Comparison of ENCODE assay signal across 8 mouse cellular contexts in the genomic region with DNA sequence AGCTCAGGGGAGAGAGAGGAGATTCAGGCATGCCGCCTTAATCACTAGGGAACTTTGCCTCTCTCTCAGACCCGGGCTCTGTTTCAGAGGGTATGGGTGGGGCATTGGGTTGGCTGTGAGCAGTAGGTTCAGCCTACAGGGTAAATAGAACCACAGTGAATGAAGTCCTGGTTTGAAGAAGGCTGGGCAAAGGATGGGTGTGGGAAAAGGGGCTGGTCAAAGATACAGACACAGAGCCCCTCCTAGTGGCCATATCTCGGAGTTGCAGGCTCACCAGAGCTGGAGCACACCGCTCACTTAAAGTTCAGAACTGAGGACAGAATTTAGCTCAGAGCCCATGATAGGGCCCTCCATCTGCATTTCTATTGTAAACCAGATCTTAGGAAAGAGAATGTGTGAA. TPM values are rescaled to one million over a fixed set of nuclear protein-coding genes. Genes with fewer than 3 reads are reported as not detected.
A peak's percentile ranks its signal among the peaks of the same experiment; 100 is the strongest.
DNase-seq lines count a peak whose midpoint lies in the region; ATAC-seq and TF ChIP-seq lines count a peak whose summit lies in the region.

No protein-coding gene starts in this region.

- H3K9me3 ChIP-seq in intestine, embryonic 15.5 days: no peaks in the 10 kb centered on the region
- no peaks in the 10 kb centered on the region for H3K9me3 ChIP-seq in limb, embryonic 14.5 days (ENCODE audit: control insufficient read depth, low read length)
- H3K9me3 ChIP-seq in midbrain, postnatal 0 days (ENCODE audit: low read length): no peaks in the 10 kb centered on the region

- 21% methylated on average over 4 of the region's 4 CpGs for WGBS in intestine, embryonic 15.5 days
- 17% methylated on average over 4 of the region's 4 CpGs for WGBS in limb, embryonic 14.5 days
- 22% methylated on average over 4 of the region's 4 CpGs for WGBS in midbrain, postnatal 0 days

- no peak overlapping the region for H3K4me2 ChIP-seq in intestine, embryonic 15.5 days (replicated peaks)
- H3K4me2 ChIP-seq in limb, embryonic 14.5 days (replicated peaks; ENCODE audit: low read depth, low read length, severe bottlenecking): no peak overlapping the region
- H3K4me2 ChIP-seq in midbrain, postnatal 0 days (ENCODE audit: low read depth, low read length, poor library complexity, severe bottlenecking): no peak overlapping the region

- H3K4me1 ChIP-seq in intestine, embryonic 15.5 days (replicated peaks): peaks cover 37% of the 10 kb centered on the region
- H3K4me1 ChIP-seq in limb, embryonic 14.5 days (ENCODE audit: control insufficient read depth, insufficient read depth, low read length): 0 out of 2 replicates have a peak, but pooled peaks cover 4% of the 10 kb centered on the region
- no peaks in the 10 kb centered on the region for H3K4me1 ChIP-seq in midbrain, postnatal 0 days (ENCODE audit: insufficient read depth, low read length)
- H3K4me1 ChIP-seq in testis, adult 2 months (ENCODE audit: control insufficient read depth, insufficient read depth, low read length): peaks cover 12% of the 10 kb centered on the region

- intact Hi-C loops in gastrocnemius, adult 2 months (cut with DNase I): loop anchor here (1.0 kb wide), 1 partner anchor 19 kb away; no protein-coding TSS in a partner anchor

- peak; percentile 73 for ATAC-seq in common myeloid progenitor, adult 5-6 weeks (replicated peaks; ENCODE audit: low read depth, poor library complexity, severe bottlenecking)
- ATAC-seq in intestine, embryonic 15.5 days: peak; percentile 56
- peak; percentile 21; the same call in 1 of the 2 replicates for ATAC-seq in limb, embryonic 14.5 days (ENCODE audit: low FRiP score, low read depth)
- ATAC-seq in midbrain, postnatal 0 days (ENCODE audit: low FRiP score): no peak

- no peak overlapping the region for H3K4me3 ChIP-seq in gastrocnemius, adult 2 months
- no peak overlapping the region for H3K4me3 ChIP-seq in intestine, embryonic 15.5 days (replicated peaks)
- no peak overlapping the region for H3K4me3 ChIP-seq in limb, embryonic 14.5 days (replicated peaks; ENCODE audit: low read length)
- no peak overlapping the region for H3K4me3 ChIP-seq in midbrain, postnatal 0 days (ENCODE audit: low read depth, low read length)
- no peak overlapping the region for H3K4me3 ChIP-seq in testis, adult 2 months (ENCODE audit: control insufficient read depth, low read depth, low read length)

- H3K9ac ChIP-seq in intestine, embryonic 15.5 days: no peak overlapping the region
- H3K9ac ChIP-seq in limb, embryonic 14.5 days (ENCODE audit: low read depth, low read length, severe bottlenecking): no peak overlapping the region
- H3K9ac ChIP-seq in midbrain, postnatal 0 days (replicated peaks; ENCODE audit: low read length, poor library complexity, severe bottlenecking): no peak overlapping the region

- peak; percentile 95 for TF ChIP-seq CTCF in gastrocnemius, adult 2 months (IDR thresholded peaks at IDR 0.05)
- TF ChIP-seq CTCF in midbrain, postnatal 0 days (IDR thresholded peaks at IDR 0.05): peak; percentile 80
- peak; percentile 75; the same call in 1 of the 2 replicates for TF ChIP-seq CTCF in testis, adult 2 months (IDR thresholded peaks at IDR 0.05; ENCODE audit: control insufficient read depth, insufficient read depth, insufficient replicate concordance, low read depth, low read length)

- peak overlapping the region; percentile 63 for H3K27ac ChIP-seq in gastrocnemius, adult 2 months
- no peak overlapping the region for H3K27ac ChIP-seq in intestine, embryonic 15.5 days
- no peak overlapping the region for H3K27ac ChIP-seq in limb, embryonic 14.5 days (replicated peaks; ENCODE audit: low read depth, low read length)
- no peak overlapping the region for H3K27ac ChIP-seq in midbrain, postnatal 0 days (ENCODE audit: low read depth, low read length)
- no peak overlapping the region for H3K27ac ChIP-seq in testis, adult 2 months (ENCODE audit: control insufficient read depth, insufficient read depth, low read depth, low read length)

- no peak for TF ChIP-seq POLR2A in limb, embryonic 14.5 days (IDR thresholded peaks at IDR 0.05; ENCODE audit: borderline replicate concordance, extremely low read depth, insufficient read depth, insufficient read length)
- TF ChIP-seq POLR2A in testis, adult 2 months (IDR thresholded peaks at IDR 0.05; ENCODE audit: control insufficient read depth, low read depth, low read length): no peak

- peak; percentile 87 for DNase-seq in 416B (ENCODE audit: low read depth)
- peak; percentile 73 for DNase-seq in Muller cell, postnatal 12 days (ENCODE audit: inconsistent ontology term)
- DNase-seq in gastrocnemius, adult 2 months: peak; percentile 84
- DNase-seq in limb, embryonic 14.5 days (ENCODE audit: low spot score): peak; percentile 91
- peak; percentile 84 for DNase-seq in midbrain, postnatal 0 days (ENCODE audit: low spot score)

- no peaks in the 10 kb centered on the region for H3K27me3 ChIP-seq in intestine, embryonic 15.5 days (replicated peaks)
- H3K27me3 ChIP-seq in limb, embryonic 14.5 days (ENCODE audit: control insufficient read depth, insufficient read depth, low read length): no peaks in the 10 kb centered on the region
- H3K27me3 ChIP-seq in midbrain, postnatal 0 days (ENCODE audit: insufficient read depth, low read length): no peaks in the 10 kb centered on the region
- H3K27me3 ChIP-seq in testis, adult 2 months (ENCODE audit: control insufficient read depth, insufficient read depth, low read length): no peaks in the 10 kb centered on the region

- H3K36me3 ChIP-seq in intestine, embryonic 15.5 days: no peaks in the 10 kb centered on the region
- H3K36me3 ChIP-seq in limb, embryonic 14.5 days (ENCODE audit: control insufficient read depth, insufficient read depth, low read length): peaks cover 24% of the 10 kb centered on the region
- H3K36me3 ChIP-seq in midbrain, postnatal 0 days (ENCODE audit: insufficient read depth, low read length): 0 out of 2 replicates have a peak, but pooled peaks cover 5% of the 10 kb centered on the region
- no peaks in the 10 kb centered on the region for H3K36me3 ChIP-seq in testis, adult 2 months (ENCODE audit: control insufficient read depth, insufficient read depth, low read length)

RNA-seq across cellular contexts. Expression of gene Pdzd7, which starts 13.7 kb away (rescaled TPM):
- 0.23 TPM in 1 of 2 replicates, not detected in the other for total RNA-seq in common myeloid progenitor, adult 5-6 weeks (2017)
- total RNA-seq in gastrocnemius, adult 2 months (2021): 1 to 10 TPM; 5.9 to 6.8 TPM
- 0.40 and 0.43 TPM in 2 replicates for polyA plus RNA-seq in intestine, embryonic 15.5 days (2015; fragmentation: Nextera tagmentation; extraction: Ambion mirVana)
- 0.85 and 0.99 TPM in 2 replicates for polyA plus RNA-seq in limb, embryonic 14.5 days (2012; rRNA removed)
- polyA plus RNA-seq in limb, embryonic 14.5 days (2014; fragmentation: Nextera tagmentation; extraction: Ambion mirVana): 0.26 and 0.47 TPM in 2 replicates
- 5.9 and 7.2 TPM in 2 replicates for total RNA-seq in midbrain, postnatal 0 days (2014; rRNA removed)
- polyA plus RNA-seq in midbrain, postnatal 0 days (2015; fragmentation: Nextera tagmentation; extraction: Ambion mirVana): 2.9 and 3.4 TPM in 2 replicates
- polyA plus RNA-seq in testis, adult 2 months (2012; rRNA removed): 1.0 and 1.1 TPM in 2 replicates

RNA-seq across cellular contexts. Expression of gene Sfxn3, which starts 15.5 kb away (rescaled TPM):
- total RNA-seq in common myeloid progenitor, adult 5-6 weeks (2017): 8.6 and 11.0 TPM in 2 replicates
- 10 to 100 TPM; 17.1 to 25.1 TPM for total RNA-seq in gastrocnemius, adult 2 months (2021)
- 19.0 and 19.4 TPM in 2 replicates for polyA plus RNA-seq in intestine, embryonic 15.5 days (2015; fragmentation: Nextera tagmentation; extraction: Ambion mirVana)
- polyA plus RNA-seq in limb, embryonic 14.5 days (2012; rRNA removed): 44.9 and 48.0 TPM in 2 replicates
- 30.5 and 32.5 TPM in 2 replicates for polyA plus RNA-seq in limb, embryonic 14.5 days (2014; fragmentation: Nextera tagmentation; extraction: Ambion mirVana)
- 72.2 and 85.8 TPM in 2 replicates for total RNA-seq in midbrain, postnatal 0 days (2014; rRNA removed)
- 101 and 102 TPM in 2 replicates for polyA plus RNA-seq in midbrain, postnatal 0 days (2015; fragmentation: Nextera tagmentation; extraction: Ambion mirVana)
- polyA plus RNA-seq in testis, adult 2 months (2012; rRNA removed): 16.3 and 20.7 TPM in 2 replicates

RNA-seq across cellular contexts. Expression of gene Lzts2, which starts 17.6 kb away (rescaled TPM):
- 14.2 and 16.9 TPM in 2 replicates for total RNA-seq in common myeloid progenitor, adult 5-6 weeks (2017)
- 10 to 100 TPM; 21.0 to 29.3 TPM for total RNA-seq in gastrocnemius, adult 2 months (2021)
- polyA plus RNA-seq in intestine, embryonic 15.5 days (2015; fragmentation: Nextera tagmentation; extraction: Ambion mirVana): 56.9 and 63.2 TPM in 2 replicates
- 87.0 and 123 TPM in 2 replicates for polyA plus RNA-seq in limb, embryonic 14.5 days (2012; rRNA removed)
- polyA plus RNA-seq in limb, embryonic 14.5 days (2014; fragmentation: Nextera tagmentation; extraction: Ambion mirVana): 64.7 and 75.6 TPM in 2 replicates
- total RNA-seq in midbrain, postnatal 0 days (2014; rRNA removed): 32.8 and 40.4 TPM in 2 replicates
- 12.9 TPM in 2 replicates for polyA plus RNA-seq in midbrain, postnatal 0 days (2015; fragmentation: Nextera tagmentation; extraction: Ambion mirVana)
- 36.2 and 42.3 TPM in 2 replicates for polyA plus RNA-seq in testis, adult 2 months (2012; rRNA removed)

RNA-seq across cellular contexts. Expression of gene Mrpl43, which starts 25.5 kb away (rescaled TPM):
- 19.0 and 36.4 TPM in 2 replicates for total RNA-seq in common myeloid progenitor, adult 5-6 weeks (2017)
- 10 to 100 TPM; 31.0 to 42.5 TPM for total RNA-seq in gastrocnemius, adult 2 months (2021)
- polyA plus RNA-seq in intestine, embryonic 15.5 days (2015; fragmentation: Nextera tagmentation; extraction: Ambion mirVana): 73.8 and 76.7 TPM in 2 replicates
- polyA plus RNA-seq in limb, embryonic 14.5 days (2012; rRNA removed): 67.6 and 78.9 TPM in 2 replicates
- 55.0 and 61.3 TPM in 2 replicates for polyA plus RNA-seq in limb, embryonic 14.5 days (2014; fragmentation: Nextera tagmentation; extraction: Ambion mirVana)
- total RNA-seq in midbrain, postnatal 0 days (2014; rRNA removed): 55.7 and 87.6 TPM in 2 replicates
- polyA plus RNA-seq in midbrain, postnatal 0 days (2015; fragmentation: Nextera tagmentation; extraction: Ambion mirVana): 98.8 and 105 TPM in 2 replicates
- 43.4 and 46.8 TPM in 2 replicates for polyA plus RNA-seq in testis, adult 2 months (2012; rRNA removed)

RNA-seq across cellular contexts. Expression of gene Twnk, which starts 26.3 kb away (rescaled TPM):
- total RNA-seq in common myeloid progenitor, adult 5-6 weeks (2017): 31.0 and 32.2 TPM in 2 replicates
- 10 to 100 TPM; 18.0 to 25.4 TPM for total RNA-seq in gastrocnemius, adult 2 months (2021)
- polyA plus RNA-seq in intestine, embryonic 15.5 days (2015; fragmentation: Nextera tagmentation; extraction: Ambion mirVana): 20.5 and 22.5 TPM in 2 replicates
- 13.6 and 15.9 TPM in 2 replicates for polyA plus RNA-seq in limb, embryonic 14.5 days (2012; rRNA removed)
- polyA plus RNA-seq in limb, embryonic 14.5 days (2014; fragmentation: Nextera tagmentation; extraction: Ambion mirVana): 12.5 and 13.3 TPM in 2 replicates
- 6.1 and 6.4 TPM in 2 replicates for total RNA-seq in midbrain, postnatal 0 days (2014; rRNA removed)
- polyA plus RNA-seq in midbrain, postnatal 0 days (2015; fragmentation: Nextera tagmentation; extraction: Ambion mirVana): 6.8 and 7.1 TPM in 2 replicates
- polyA plus RNA-seq in testis, adult 2 months (2012; rRNA removed): 5.2 and 6.2 TPM in 2 replicates
